Mouse (Mus musculus) midbrain, embryonic 13.5 days (tissue): Measurements from ENCODE around the gene Ciapin1. TPM values are rescaled to one million over a fixed set of nuclear protein-coding genes. Genes with fewer than 3 reads are reported as not detected.

Experiments used
- ATAC-seq: fragments of 200-750 bp; cut with Nextera tagmentation; 2 replicates; pipeline ENCODE4 v1.8.0; 2017; ENCODE audit warnings: mild to moderate bottlenecking, moderate TSS enrichment, moderate library complexity
- H3K27ac ChIP-seq: fragments of 300-500 bp; sonication (generic); 2 replicates; pipeline ENCODE4 v1.5.1; 2015; ENCODE audit warnings: inconsistent platforms, mild to moderate bottlenecking, moderate library complexity
- H3K27me3 ChIP-seq: fragments of 300-500 bp; sonication (generic); 2 replicates; pipeline ENCODE4 v1.6.1; 2015; ENCODE audit warnings: mild to moderate bottlenecking, inconsistent platforms
- H3K36me3 ChIP-seq: fragments of 300-500 bp; sonication (generic); 2 replicates; pipeline ENCODE4 v1.6.1; 2015; ENCODE audit warnings: mild to moderate bottlenecking, inconsistent platforms
- H3K4me1 ChIP-seq: fragments of 300-500 bp; sonication (generic); replicated peaks from 2 replicates; pipeline ENCODE4 v1.6.1; 2015; ENCODE audit warnings: inconsistent platforms
- H3K4me2 ChIP-seq: fragments of 300-500 bp; sonication (generic); replicated peaks from 2 replicates; pipeline ENCODE4 v1.6.1; 2015; ENCODE audit warnings: moderate library complexity, mild to moderate bottlenecking, inconsistent platforms
- H3K4me3 ChIP-seq: fragments of 300-500 bp; sonication (generic); replicated peaks from 2 replicates; pipeline ENCODE4 v1.5.1; 2015; ENCODE audit warnings: mild to moderate bottlenecking, inconsistent platforms
- H3K9ac ChIP-seq: fragments of 300-500 bp; sonication (generic); replicated peaks from 2 replicates; pipeline ENCODE4 v1.6.1; 2015; ENCODE audit warnings: mild to moderate bottlenecking, inconsistent platforms
- H3K9me3 ChIP-seq: fragments of 300-500 bp; sonication (generic); 2 replicates; pipeline ENCODE4 v1.6.1; 2016; ENCODE audit warnings: mild to moderate bottlenecking, inconsistent platforms
- WGBS: fragments of 180-500 bp; shearing (Covaris S2); methylation state at CpG from one replicate; pipeline ENCODE4 v1.1.7; 2015; 5-methylcytosine and 5-hydroxymethylcytosine counted together
- polyA plus RNA-seq: library from polyadenylated mRNA; unstranded; fragments of >200 nt; fragmentation: Nextera tagmentation; extraction: Ambion mirVana; gene quantifications from 2 replicates; pipeline ENCODE4 v1.2.1, GENCODE M21; 2015

Ciapin1 gene
- polyA plus RNA-seq, 1 experiment from 2014 or later = 203 TPM

DNA sequence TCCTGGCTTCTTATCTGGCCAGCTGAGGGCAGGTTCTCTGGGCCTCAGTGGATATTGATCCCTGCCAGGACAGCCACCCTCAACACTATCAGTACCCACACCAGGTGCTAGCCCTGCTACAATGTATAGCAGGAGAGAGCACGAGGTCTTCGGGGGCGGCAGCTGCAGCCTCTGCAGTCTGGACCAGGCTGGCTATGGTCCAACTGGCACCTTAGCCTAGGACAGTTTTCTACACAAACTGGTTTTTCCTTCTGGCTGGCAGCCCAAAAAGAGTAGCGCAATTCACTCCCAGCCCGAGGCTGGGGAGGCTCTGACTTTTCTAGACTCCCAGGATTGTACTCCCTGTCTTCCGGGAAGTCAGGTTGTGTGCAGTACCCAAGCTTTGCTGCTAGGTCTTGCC lies 67.2 kb downstream of the Ciapin1 start:
- no peak overlapping the region for H3K4me3 ChIP-seq
- H3K9me3 ChIP-seq = no peaks in the 10 kb centered on the region
- no peak overlapping the region for H3K27ac ChIP-seq
- no peaks in the 10 kb centered on the region for H3K36me3 ChIP-seq
- 57% methylated on average over 6 of the region's 6 CpGs for WGBS
- no peak overlapping the region for H3K9ac ChIP-seq
- H3K27me3 ChIP-seq = peaks cover 31% of the 10 kb centered on the region
- H3K4me1 ChIP-seq = peaks cover 35% of the 10 kb centered on the region
- no peak overlapping the region; the same call in 1 of the 2 replicates for H3K4me2 ChIP-seq
- no peak for ATAC-seq

Other genes with a start within 250 kb of the Ciapin1 start
- 56.6 and 57.3 TPM in 2 replicates for gene Rspry1, start 236.4 kb downstream of the Ciapin1 start, polyA plus RNA-seq
- gene Fam192a, start 236.4 kb downstream of the Ciapin1 start, polyA plus RNA-seq = 96.4 and 106 TPM in 2 replicates
- gene Arl2bp, start 171.8 kb downstream of the Ciapin1 start, polyA plus RNA-seq = 238 and 256 TPM in 2 replicates
- 0.21 and 0.43 TPM in 2 replicates for gene Pllp, start 142.1 kb downstream of the Ciapin1 start, polyA plus RNA-seq
- gene Ccl22, start 92.8 kb downstream of the Ciapin1 start, polyA plus RNA-seq = not detected in 2 replicates
- 14.2 and 14.5 TPM in 2 replicates for gene Cx3cl1, start 66.3 kb downstream of the Ciapin1 start, polyA plus RNA-seq
- 0.46 TPM in 1 of 2 replicates, not detected in the other for gene Ccl17, start 27.9 kb downstream of the Ciapin1 start, polyA plus RNA-seq
- 56.1 and 61.6 TPM in 2 replicates for gene Coq9, start within 50 bp of the Ciapin1 start, polyA plus RNA-seq
- gene Polr2c, start 19.1 kb upstream of the Ciapin1 start, polyA plus RNA-seq = 133 and 140 TPM in 2 replicates
- gene Dok4, start 38.0 kb upstream of the Ciapin1 start, polyA plus RNA-seq = 51.2 and 54.5 TPM in 2 replicates
- 4.0 and 6.0 TPM in 2 replicates for gene Ccdc102a, start 79.7 kb upstream of the Ciapin1 start, polyA plus RNA-seq
- gene Adgrg5, start 85.3 kb upstream of the Ciapin1 start, polyA plus RNA-seq = 0.08 and 0.13 TPM in 2 replicates
- 189 and 212 TPM in 2 replicates for gene Adgrg1, start 136.4 kb upstream of the Ciapin1 start, polyA plus RNA-seq
- 0.96 and 1.3 TPM in 2 replicates for gene Adgrg3, start 179.3 kb upstream of the Ciapin1 start, polyA plus RNA-seq
- 0.24 and 0.58 TPM in 2 replicates for gene Drc7, start 216.7 kb upstream of the Ciapin1 start, polyA plus RNA-seq
- gene Katnb1, start 242.8 kb upstream of the Ciapin1 start, polyA plus RNA-seq = 38.8 and 39.7 TPM in 2 replicates